Mouse (Mus musculus) intestine, embryonic 15.5 days (tissue): ENCODE data around the gene 1520401A03Rik. TPM values are rescaled to one million over a fixed set of nuclear protein-coding genes. Genes with fewer than 3 reads are reported as not detected.

Experiments
- ATAC-seq: fragments of 200-750 bp; cut with Nextera tagmentation; 2 replicates; pipeline ENCODE4 v1.8.0; 2017; ENCODE audit warnings: moderate TSS enrichment, moderate library complexity
- H3K27ac ChIP-seq: fragments of 300-500 bp; sonication (generic); 2 replicates; pipeline ENCODE4 v1.5.1; 2015; ENCODE audit warnings: mild to moderate bottlenecking, inconsistent platforms
- H3K27me3 ChIP-seq: fragments of 300-500 bp; sonication (generic); replicated peaks from 2 replicates; pipeline ENCODE4 v1.6.1; 2015; ENCODE audit warnings: inconsistent platforms
- H3K36me3 ChIP-seq: fragments of 300-500 bp; sonication (generic); 2 replicates; pipeline ENCODE4 v1.6.1; 2015; ENCODE audit warnings: inconsistent platforms
- H3K4me1 ChIP-seq: fragments of 300-500 bp; sonication (generic); replicated peaks from 2 replicates; pipeline ENCODE4 v1.6.1; 2015; ENCODE audit warnings: inconsistent platforms
- H3K4me2 ChIP-seq: fragments of 300-500 bp; sonication (generic); replicated peaks from 2 replicates; pipeline ENCODE4 v1.6.1; 2015; ENCODE audit warnings: mild to moderate bottlenecking, inconsistent platforms
- H3K4me3 ChIP-seq: fragments of 300-500 bp; sonication (generic); replicated peaks from 2 replicates; pipeline ENCODE4 v1.5.1; 2015; ENCODE audit warnings: inconsistent platforms
- H3K9ac ChIP-seq: fragments of 300-500 bp; sonication (generic); 2 replicates; pipeline ENCODE4 v1.6.1; 2015; ENCODE audit warnings: inconsistent platforms
- H3K9me3 ChIP-seq: fragments of 300-500 bp; sonication (generic); 2 replicates; pipeline ENCODE4 v1.6.1; 2016; ENCODE audit warnings: inconsistent platforms
- WGBS: fragments of 180-500 bp; shearing (Covaris S2); methylation state at CpG from one replicate; pipeline ENCODE4 v1.1.7; 2015; 5-methylcytosine and 5-hydroxymethylcytosine counted together
- polyA plus RNA-seq: library from polyadenylated mRNA; unstranded; fragments of >200 nt; fragmentation: Nextera tagmentation; extraction: Ambion mirVana; gene quantifications from 2 replicates; pipeline ENCODE4 v1.2.1, GENCODE M21; 2015

Gene 1520401A03Rik
- polyA plus RNA-seq, 1 experiment from 2014 or later, result not detected

GRCm38 (mm10) chr17:23741359-23742209 is 19.0 kb upstream of the 1520401A03Rik start:
- H3K4me2 ChIP-seq, result peak overlapping the region; percentile 48
- H3K4me1 ChIP-seq, result peaks cover 50% of the 10 kb centered on the region
- peaks cover 58% of the 10 kb centered on the region for H3K27me3 ChIP-seq
- no peak overlapping the region for H3K27ac ChIP-seq
- H3K4me3 ChIP-seq, result peak overlapping the region; percentile 22; the same call in 1 of the 2 replicates
- 48% methylated on average over 38 of the region's 38 CpGs for WGBS
- no peaks in the 10 kb centered on the region for H3K36me3 ChIP-seq
- H3K9ac ChIP-seq, result no peak overlapping the region
- no peak for ATAC-seq
- no peaks in the 10 kb centered on the region for H3K9me3 ChIP-seq

- 6% methylated on average over 13 of the region's 13 CpGs for WGBS
- H3K27me3 ChIP-seq, result peaks cover 51% of the 10 kb centered on the region
- H3K4me1 ChIP-seq, result peaks cover 43% of the 10 kb centered on the region
- peak within 1 kb of the TSS; percentile 68 for H3K27ac ChIP-seq
- H3K36me3 ChIP-seq, result no peaks in the 10 kb centered on the region
- H3K9ac ChIP-seq, result peak within 1 kb of the TSS; percentile 73
- H3K4me3 ChIP-seq, result peak within 1 kb of the TSS; percentile 71
- H3K4me2 ChIP-seq, result peak within 1 kb of the TSS; percentile 100
- no peaks in the 10 kb centered on the region for H3K9me3 ChIP-seq
- ATAC-seq, result peak; percentile 70
Observed at GRCm38 (mm10) chr17:23740598-23741021, 18.0 kb upstream of the 1520401A03Rik start, which contains the start of gene Paqr4. Gene Paqr4, minus strand, starts transcription at chr17:23740867.

- ATAC-seq, result peak; percentile 87
- no peaks in the 10 kb centered on the region for H3K36me3 ChIP-seq
- H3K9ac ChIP-seq, result peak overlapping the region; percentile 73
- H3K27ac ChIP-seq, result peak overlapping the region; percentile 68
- no peaks in the 10 kb centered on the region for H3K9me3 ChIP-seq
- H3K4me1 ChIP-seq, result peaks cover 38% of the 10 kb centered on the region
- WGBS, result under 1% methylated on average over 46 of the region's 46 CpGs
- peak overlapping the region; percentile 71 for H3K4me3 ChIP-seq
- H3K27me3 ChIP-seq, result peaks cover 46% of the 10 kb centered on the region
- H3K4me2 ChIP-seq, result peak overlapping the region; percentile 100
Observed at GRCm38 (mm10) chr17:23740136-23740584, 17.6 kb upstream of the 1520401A03Rik start.

GRCm38 (mm10) chr17:23739202-23740135 is 16.9 kb upstream of the 1520401A03Rik start:
- H3K9ac ChIP-seq, result peak overlapping the region; percentile 73
- peak overlapping the region; percentile 100 for H3K4me2 ChIP-seq
- H3K27me3 ChIP-seq, result peaks cover 39% of the 10 kb centered on the region
- H3K27ac ChIP-seq, result peak overlapping the region; percentile 68
- no peaks in the 10 kb centered on the region for H3K9me3 ChIP-seq
- no peaks in the 10 kb centered on the region for H3K36me3 ChIP-seq
- 2% methylated on average over 48 of the region's 48 CpGs for WGBS
- H3K4me3 ChIP-seq, result peak overlapping the region; percentile 71
- ATAC-seq, result peak; percentile 18
- peaks cover 32% of the 10 kb centered on the region for H3K4me1 ChIP-seq

GRCm38 (mm10) chr17:23738836-23739201 is 16.2 kb upstream of the 1520401A03Rik start:
- no peaks in the 10 kb centered on the region for H3K36me3 ChIP-seq
- H3K27me3 ChIP-seq, result peaks cover 34% of the 10 kb centered on the region
- no peak overlapping the region for H3K27ac ChIP-seq
- H3K9ac ChIP-seq, result peak overlapping the region; percentile 73
- no peak for ATAC-seq
- WGBS, result 54% methylated on average over 2 of the region's 2 CpGs
- H3K9me3 ChIP-seq, result no peaks in the 10 kb centered on the region
- peaks cover 31% of the 10 kb centered on the region for H3K4me1 ChIP-seq
- H3K4me2 ChIP-seq, result peak overlapping the region; percentile 100
- peak overlapping the region; percentile 71 for H3K4me3 ChIP-seq

- Histone ChIP-seq H3K9ac (no peak overlapping the region), H3K9me3 (no peaks in the 10 kb centered on the region), H3K4me1 (peaks cover 31% of the 10 kb centered on the region), H3K27me3 (peaks cover 23% of the 10 kb centered on the region), H3K4me2 (0 out of 2 replicates have a peak overlapping the region, but pooled peaks have one; percentile 18), H3K4me3 (no peak overlapping the region), H3K27ac (no peak overlapping the region), H3K36me3 (no peaks in the 10 kb centered on the region)
- ATAC-seq, result no peak
- WGBS, result 67% methylated on average over 15 of the region's 15 CpGs
Observed at GRCm38 (mm10) chr17:23737493-23738445, 15.2 kb upstream of the 1520401A03Rik start.

- Histone ChIP-seq H3K4me2 (no peak overlapping the region), H3K4me3 (no peak overlapping the region), H3K36me3 (no peaks in the 10 kb centered on the region), H3K27ac (no peak overlapping the region), H3K9me3 (no peaks in the 10 kb centered on the region), H3K4me1 (peaks cover 9% of the 10 kb centered on the region), H3K27me3 (no peaks in the 10 kb centered on the region), H3K9ac (no peak overlapping the region)
- ATAC-seq, result no peak
- WGBS, result 50% methylated on average over 1 of the region's 1 CpGs
Observed at GRCm38 (mm10) chr17:23734341-23734740, 11.8 kb upstream of the 1520401A03Rik start.

GRCm38 (mm10) chr17:23730441-23730840 is 7.9 kb upstream of the 1520401A03Rik start:
- WGBS, result 79% methylated on average over 1 of the region's 1 CpGs
- no peak overlapping the region for H3K9ac ChIP-seq
- H3K27ac ChIP-seq, result no peak overlapping the region
- no peaks in the 10 kb centered on the region for H3K27me3 ChIP-seq
- no peak for ATAC-seq
- no peaks in the 10 kb centered on the region for H3K36me3 ChIP-seq
- H3K4me2 ChIP-seq, result no peak overlapping the region
- no peak overlapping the region for H3K4me3 ChIP-seq
- H3K9me3 ChIP-seq, result no peaks in the 10 kb centered on the region
- peaks cover 5% of the 10 kb centered on the region; the same call in 1 of the 2 replicates for H3K4me1 ChIP-seq

- no peaks in the 10 kb centered on the region for H3K27me3 ChIP-seq
- no peaks in the 10 kb centered on the region for H3K9me3 ChIP-seq
- 0% methylated on average over 20 of the region's 20 CpGs for WGBS
- peak overlapping the region; percentile 81 for H3K9ac ChIP-seq
- peak overlapping the region; percentile 97 for H3K4me3 ChIP-seq
- peaks cover 7% of the 10 kb centered on the region; the same call in 1 of the 2 replicates for H3K4me1 ChIP-seq
- ATAC-seq, result peak; percentile 92
- no peaks in the 10 kb centered on the region for H3K36me3 ChIP-seq
- peak overlapping the region; percentile 91 for H3K27ac ChIP-seq
- H3K4me2 ChIP-seq, result peak overlapping the region; percentile 73
Observed at GRCm38 (mm10) chr17:23726758-23727142, 4.2 kb upstream of the 1520401A03Rik start.

GRCm38 (mm10) chr17:23725999-23726757 is 3.6 kb upstream of the 1520401A03Rik start, which contains the start of gene Pkmyt1:
Gene Pkmyt1, plus strand, starts transcription at chr17:23726336.
- Histone ChIP-seq H3K36me3 (no peaks in the 10 kb centered on the region), H3K9ac (peak within 1 kb of the TSS; percentile 81), H3K9me3 (no peaks in the 10 kb centered on the region), H3K27ac (peak within 1 kb of the TSS; percentile 91), H3K27me3 (no peaks in the 10 kb centered on the region), H3K4me3 (peak within 1 kb of the TSS; percentile 97), H3K4me2 (peak within 1 kb of the TSS; percentile 73), H3K4me1 (peaks cover 12% of the 10 kb centered on the region)
- under 1% methylated on average over 62 of the region's 73 CpGs for WGBS
- peak; percentile 97 for ATAC-seq
